Mouse (Mus musculus) kidney, embryonic 15.5 days (tissue): ENCODE data around the gene Cdca7. TPM values are rescaled to one million over a fixed set of nuclear protein-coding genes. Genes with fewer than 3 reads are reported as not detected.

ENCODE experiments used
- ATAC-seq: fragments of 200-750 bp; cut with Nextera tagmentation; replicated peaks from 2 replicates; pipeline ENCODE4 v1.8.0; 2017; ENCODE audit warnings: moderate TSS enrichment; ENCODE audit not compliant: low FRiP score
- H3K27ac ChIP-seq: fragments of 300-500 bp; sonication (generic); 2 replicates; pipeline ENCODE4 v1.5.1; 2015; ENCODE audit warnings: mild to moderate bottlenecking, inconsistent platforms
- H3K27me3 ChIP-seq: fragments of 300-500 bp; sonication (generic); 2 replicates; pipeline ENCODE4 v1.6.1; 2015; ENCODE audit warnings: inconsistent platforms
- H3K36me3 ChIP-seq: fragments of 300-500 bp; sonication (generic); 2 replicates; pipeline ENCODE4 v1.6.1; 2015; ENCODE audit warnings: inconsistent platforms
- H3K4me1 ChIP-seq: fragments of 300-500 bp; sonication (generic); 2 replicates; pipeline ENCODE4 v1.6.1; 2015; ENCODE audit warnings: inconsistent platforms
- H3K4me2 ChIP-seq: fragments of 300-500 bp; sonication (generic); 2 replicates; pipeline ENCODE4 v1.6.1; 2015; ENCODE audit warnings: moderate library complexity, mild to moderate bottlenecking, inconsistent platforms
- H3K4me3 ChIP-seq: fragments of 300-500 bp; sonication (generic); replicated peaks from 2 replicates; pipeline ENCODE4 v1.5.1; 2015; ENCODE audit warnings: mild to moderate bottlenecking, inconsistent platforms
- H3K9ac ChIP-seq: fragments of 300-500 bp; sonication (generic); 2 replicates; pipeline ENCODE4 v1.6.1; 2015; ENCODE audit warnings: mild to moderate bottlenecking, inconsistent platforms
- H3K9me3 ChIP-seq: fragments of 300-500 bp; sonication (generic); replicated peaks from 2 replicates; pipeline ENCODE4 v1.6.1; 2016; ENCODE audit warnings: inconsistent platforms
- WGBS: fragments of 180-500 bp; shearing (Covaris S2); methylation state at CpG from one replicate; pipeline ENCODE4 v1.1.7; 2015; ENCODE audit warnings: mixed read lengths; 5-methylcytosine and 5-hydroxymethylcytosine counted together
- polyA plus RNA-seq: library from polyadenylated mRNA; unstranded; fragments of >200 nt; fragmentation: Nextera tagmentation; extraction: Ambion mirVana; gene quantifications from 2 replicates; pipeline ENCODE4 v1.2.1, GENCODE M21; 2015

The Cdca7 gene
- polyA plus RNA-seq, 1 experiment from 2014 or later = 158 TPM

- H3K36me3 ChIP-seq = no peaks in the 10 kb centered on the region
- 0 out of 2 replicates have a peak overlapping the region, but pooled peaks have one; percentile 26 for H3K9ac ChIP-seq
- ATAC-seq = no peak
- peaks cover 11% of the 10 kb centered on the region for H3K4me1 ChIP-seq
- WGBS = 8% methylated on average over 23 of the region's 23 CpGs
- no peaks in the 10 kb centered on the region for H3K9me3 ChIP-seq
- peak overlapping the region; percentile 57 for H3K4me2 ChIP-seq
- peak overlapping the region; percentile 24 for H3K4me3 ChIP-seq
- H3K27ac ChIP-seq = no peak overlapping the region
- peaks cover 18% of the 10 kb centered on the region; the same call in 1 of the 2 replicates for H3K27me3 ChIP-seq
Measured at GRCm38 (mm10) chr2:72499074-72499721, 23.2 kb downstream of the Cdca7 start.

GRCm38 (mm10) chr2:72499782-72500411 lies 23.9 kb downstream of the Cdca7 start:
- Histone ChIP-seq H3K9me3 (no peaks in the 10 kb centered on the region), H3K4me3 (peak overlapping the region; percentile 24; the same call in 1 of the 2 replicates), H3K27me3 (peaks cover 18% of the 10 kb centered on the region; the same call in 1 of the 2 replicates), H3K4me2 (peak overlapping the region; percentile 57), H3K4me1 (peaks cover 11% of the 10 kb centered on the region), H3K9ac (no peak overlapping the region), H3K36me3 (no peaks in the 10 kb centered on the region), H3K27ac (no peak overlapping the region)
- ATAC-seq = peak; percentile 69; the same call in 1 of the 2 replicates
- 23% methylated on average over 8 of the region's 8 CpGs for WGBS

DNA sequence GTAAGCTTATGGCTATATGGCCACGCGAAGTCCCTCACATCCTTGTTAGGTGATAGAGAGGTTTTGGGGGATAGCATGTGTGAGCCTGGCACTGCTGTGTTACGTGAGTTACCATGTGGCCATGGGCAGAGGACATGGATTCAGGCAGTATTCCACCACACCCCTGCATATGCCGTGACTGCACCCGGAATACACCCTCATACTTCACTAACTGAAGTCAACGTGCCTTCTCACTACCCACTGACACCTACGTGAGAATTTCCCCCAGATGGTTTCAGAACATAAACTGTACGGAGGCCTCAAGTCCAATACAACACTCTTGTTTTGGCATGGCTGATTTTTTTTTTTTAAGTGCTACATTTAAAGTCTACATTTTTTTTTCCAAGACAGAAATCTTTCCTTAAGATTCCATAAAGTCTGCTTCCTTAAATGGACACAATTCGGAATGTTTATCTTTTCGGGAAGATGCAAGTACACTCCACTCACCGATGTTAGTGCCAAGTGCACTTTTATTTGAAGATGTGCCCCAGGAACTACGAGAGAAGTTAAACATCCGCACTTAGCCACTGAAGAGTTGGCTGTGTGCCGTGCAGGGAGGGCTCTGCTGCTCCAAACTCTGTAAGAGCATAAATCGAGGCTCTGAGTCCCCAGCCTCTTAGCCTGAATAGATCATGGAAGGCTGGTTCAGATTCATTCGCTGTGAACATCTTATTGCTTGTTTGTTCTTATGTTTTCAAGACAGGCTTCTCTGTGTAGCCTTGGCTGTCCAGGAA lies 26.3 kb downstream of the Cdca7 start:
- WGBS = 78% methylated on average over 16 of the region's 16 CpGs

DNA sequence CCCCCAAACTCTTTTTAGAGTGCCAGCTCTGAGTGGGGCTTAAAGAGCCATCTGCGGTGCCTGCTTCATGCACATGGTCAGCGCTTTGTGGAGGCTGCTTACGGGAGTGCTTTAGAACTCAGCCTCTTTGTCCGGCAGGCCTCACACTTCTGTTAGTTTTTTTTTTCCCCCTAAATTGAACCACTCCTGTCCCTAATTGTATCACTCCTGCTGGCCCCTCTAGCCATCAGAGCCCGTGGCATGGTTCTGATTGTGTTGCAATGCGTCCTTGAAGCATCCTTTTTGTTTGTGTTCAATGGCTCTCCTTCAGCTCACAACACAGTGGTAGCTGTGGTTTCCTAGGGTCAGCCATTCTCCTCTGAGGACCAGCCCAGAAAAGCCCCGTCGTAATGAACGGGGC lies 27.7 kb downstream of the Cdca7 start:
- Histone ChIP-seq H3K4me2 (no peak overlapping the region), H3K9ac (no peak overlapping the region), H3K36me3 (no peaks in the 10 kb centered on the region), H3K9me3 (no peaks in the 10 kb centered on the region), H3K27me3 (peaks cover 14% of the 10 kb centered on the region; the same call in 1 of the 2 replicates), H3K27ac (no peak overlapping the region), H3K4me3 (no peak overlapping the region), H3K4me1 (peaks cover 16% of the 10 kb centered on the region)
- no peak for ATAC-seq
- WGBS = 66% methylated on average over 9 of the region's 9 CpGs

More for the DNA sequence above, 26.3 kb downstream of the Cdca7 start:
- peaks cover 12% of the 10 kb centered on the region for H3K4me1 ChIP-seq
- no peak overlapping the region for H3K4me3 ChIP-seq
- no peak overlapping the region for H3K9ac ChIP-seq
- no peaks in the 10 kb centered on the region for H3K9me3 ChIP-seq
- no peak overlapping the region for H3K27ac ChIP-seq
- ATAC-seq = no peak
- H3K27me3 ChIP-seq = peaks cover 18% of the 10 kb centered on the region; the same call in 1 of the 2 replicates
- H3K36me3 ChIP-seq = no peaks in the 10 kb centered on the region
- no peak overlapping the region for H3K4me2 ChIP-seq

DNA sequence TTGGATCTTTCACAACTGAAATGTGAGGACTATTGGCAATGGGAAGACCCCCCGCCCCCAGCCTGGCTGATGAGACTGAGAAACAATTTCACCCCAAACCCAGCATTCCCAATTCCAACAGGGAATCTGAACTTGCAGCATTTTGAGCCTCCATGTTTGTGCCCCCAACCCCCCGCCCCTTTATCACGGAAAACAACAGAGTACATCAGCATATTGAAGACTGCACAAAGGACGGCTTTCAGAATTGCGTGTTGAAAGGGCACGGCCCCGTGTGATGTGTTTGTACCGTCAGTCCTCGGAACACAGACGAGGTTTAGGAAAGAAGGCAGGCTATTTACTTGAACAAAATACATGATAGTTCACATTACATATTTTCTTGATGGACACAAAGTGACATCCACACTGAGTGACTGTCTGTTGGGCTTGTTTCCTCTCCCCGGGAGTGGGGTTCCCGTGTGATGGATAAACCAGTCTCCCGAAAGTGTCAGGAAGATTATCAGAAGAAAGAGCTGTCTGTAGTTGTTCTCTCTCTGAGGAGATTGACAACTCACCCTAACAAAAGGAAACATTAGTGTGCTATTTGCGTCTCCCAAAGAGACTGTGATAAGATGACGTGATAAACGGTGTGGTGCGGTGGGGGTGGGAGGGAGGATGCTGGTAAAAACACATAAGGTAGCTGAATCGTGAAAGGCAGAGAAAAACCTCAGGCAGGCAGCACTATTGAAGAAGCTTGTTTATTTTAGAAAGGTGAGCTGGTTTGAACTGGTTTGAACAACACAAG lies 32.1 kb downstream of the Cdca7 start:
- no peaks in the 10 kb centered on the region for H3K9me3 ChIP-seq
- H3K27ac ChIP-seq = no peak overlapping the region
- no peak overlapping the region for H3K9ac ChIP-seq
- H3K4me1 ChIP-seq = 0 out of 2 replicates have a peak, but pooled peaks cover 9% of the 10 kb centered on the region
- H3K36me3 ChIP-seq = no peaks in the 10 kb centered on the region
- no peaks in the 10 kb centered on the region for H3K27me3 ChIP-seq
- no peak overlapping the region for H3K4me3 ChIP-seq
- H3K4me2 ChIP-seq = no peak overlapping the region
- ATAC-seq = no peak
- WGBS = 59% methylated on average over 18 of the region's 18 CpGs

GRCm38 (mm10) chr2:72508891-72509290 lies 32.9 kb downstream of the Cdca7 start:
- no peak overlapping the region for H3K4me3 ChIP-seq
- WGBS = 73% methylated on average over 8 of the region's 8 CpGs
- H3K9me3 ChIP-seq = no peaks in the 10 kb centered on the region
- no peak overlapping the region for H3K27ac ChIP-seq
- no peak overlapping the region for H3K9ac ChIP-seq
- H3K4me2 ChIP-seq = no peak overlapping the region
- H3K4me1 ChIP-seq = 0 out of 2 replicates have a peak, but pooled peaks cover 9% of the 10 kb centered on the region
- no peak for ATAC-seq
- H3K27me3 ChIP-seq = no peaks in the 10 kb centered on the region
- H3K36me3 ChIP-seq = no peaks in the 10 kb centered on the region

DNA sequence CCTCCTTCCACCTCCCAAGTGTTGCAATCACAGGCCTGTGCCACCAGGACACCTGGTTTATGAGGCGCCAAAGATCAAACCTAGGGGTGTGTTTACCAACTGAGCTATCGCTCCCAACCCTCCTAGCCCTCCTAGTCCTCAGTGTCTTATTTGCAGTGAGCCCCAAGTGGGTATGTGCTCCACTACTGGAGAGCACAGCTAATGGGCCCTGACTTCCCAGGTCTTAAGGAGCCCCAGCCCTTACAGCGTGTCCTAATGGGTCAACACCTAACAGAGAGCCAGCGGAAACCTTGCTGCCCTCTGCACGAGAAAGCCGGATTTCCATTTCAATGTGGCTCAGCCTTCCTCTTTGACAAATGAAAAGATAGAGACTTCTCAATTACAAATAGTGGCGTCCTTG lies 39.6 kb downstream of the Cdca7 start:
- Histone ChIP-seq H3K27me3 (peaks cover 26% of the 10 kb centered on the region), H3K36me3 (no peaks in the 10 kb centered on the region), H3K4me2 (no peak overlapping the region), H3K27ac (no peak overlapping the region), H3K4me1 (peaks cover 11% of the 10 kb centered on the region), H3K9ac (no peak overlapping the region), H3K9me3 (no peaks in the 10 kb centered on the region), H3K4me3 (no peak overlapping the region)
- no peak for ATAC-seq
- 30% methylated on average over 7 of the region's 7 CpGs for WGBS

GRCm38 (mm10) chr2:72515971-72516719 lies 40.2 kb downstream of the Cdca7 start:
- no peaks in the 10 kb centered on the region for H3K9me3 ChIP-seq
- H3K36me3 ChIP-seq = no peaks in the 10 kb centered on the region
- H3K4me2 ChIP-seq = peak overlapping the region; percentile 42
- WGBS = 10% methylated on average over 17 of the region's 17 CpGs
- no peak overlapping the region for H3K27ac ChIP-seq
- no peak overlapping the region; the same call in 1 of the 2 replicates for H3K4me3 ChIP-seq
- H3K9ac ChIP-seq = no peak overlapping the region
- ATAC-seq = 0 out of 2 replicates have a peak, but pooled peaks have one; percentile 73
- H3K4me1 ChIP-seq = peaks cover 11% of the 10 kb centered on the region
- H3K27me3 ChIP-seq = peaks cover 26% of the 10 kb centered on the region

- peak overlapping the region; percentile 42 for H3K4me2 ChIP-seq
- no peak overlapping the region for H3K27ac ChIP-seq
- no peaks in the 10 kb centered on the region for H3K9me3 ChIP-seq
Measured at GRCm38 (mm10) chr2:72516720-72517089, 40.7 kb downstream of the Cdca7 start.

GRCm38 (mm10) chr2:72524022-72524421 lies 48.1 kb downstream of the Cdca7 start:
- Histone ChIP-seq H3K4me1 (peaks cover 11% of the 10 kb centered on the region), H3K4me2 (no peak overlapping the region), H3K27ac (no peak overlapping the region), H3K9me3 (no peaks in the 10 kb centered on the region), H3K9ac (no peak overlapping the region), H3K36me3 (no peaks in the 10 kb centered on the region), H3K27me3 (no peaks in the 10 kb centered on the region), H3K4me3 (no peak overlapping the region)
- ATAC-seq = no peak
- WGBS = 14% methylated on average over 12 of the region's 12 CpGs

More at GRCm38 (mm10) chr2:72516720-72517089, 40.7 kb downstream of the Cdca7 start:
- Histone ChIP-seq H3K36me3 (no peaks in the 10 kb centered on the region), H3K4me3 (no peak overlapping the region; the same call in 1 of the 2 replicates), H3K4me1 (peaks cover 11% of the 10 kb centered on the region), H3K27me3 (peaks cover 26% of the 10 kb centered on the region), H3K9ac (no peak overlapping the region)
- ATAC-seq = no peak
- WGBS = 30% methylated on average over 8 of the region's 8 CpGs

DNA sequence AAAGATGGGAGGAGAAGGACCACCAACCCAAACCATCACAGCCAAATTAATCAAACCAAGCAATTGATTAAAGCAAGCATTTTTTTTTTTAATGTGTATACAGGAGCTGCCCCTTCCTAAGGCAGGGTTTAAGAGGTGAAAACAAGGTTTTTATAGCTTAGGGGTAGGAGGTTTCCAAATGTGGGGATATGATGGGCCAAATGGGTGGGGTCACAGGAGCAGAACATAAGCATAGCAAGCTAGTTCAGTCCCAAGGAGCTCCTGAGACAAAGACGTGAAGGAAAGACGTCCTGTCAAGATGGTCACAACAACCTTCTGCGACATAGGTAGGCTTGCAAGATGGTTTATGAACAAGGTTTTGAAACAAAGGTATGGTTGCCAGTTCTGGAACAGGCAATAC lies 49.6 kb downstream of the Cdca7 start:
- Histone ChIP-seq H3K9ac (no peak overlapping the region), H3K4me2 (no peak overlapping the region), H3K4me1 (peaks cover 16% of the 10 kb centered on the region), H3K27me3 (no peaks in the 10 kb centered on the region), H3K4me3 (no peak overlapping the region), H3K36me3 (no peaks in the 10 kb centered on the region), H3K27ac (no peak overlapping the region), H3K9me3 (no peaks in the 10 kb centered on the region)
- no peak for ATAC-seq
- 85% methylated on average over 3 of the region's 3 CpGs for WGBS
